In the genomic region with DNA sequence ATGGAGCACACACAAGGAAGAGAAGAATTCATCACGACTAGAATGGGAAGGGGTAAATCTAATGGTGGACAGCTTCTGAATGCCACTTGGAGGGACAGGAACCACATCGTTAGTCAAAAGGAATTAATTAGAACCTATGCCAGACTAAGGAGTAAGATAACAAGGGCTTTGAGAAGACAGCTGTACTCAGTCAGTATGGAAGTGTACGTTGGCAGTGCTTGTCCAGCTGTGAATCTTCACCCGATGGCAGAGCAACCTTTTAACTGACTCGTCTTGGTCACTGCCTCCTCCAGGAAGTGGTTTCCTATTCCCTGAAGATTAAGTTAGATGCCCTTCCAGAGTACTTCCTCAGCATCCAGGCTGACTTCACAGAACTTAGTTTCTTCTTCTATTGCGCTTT, we compare ENCODE assay signal across 17 mouse cellular contexts.
"Had no signal": no experiment of that assay in that cellular context is flagged by ENCODE, and none has a peak within 500 bp of the region (broad histone marks: within the 10 kb centered on the region; RNA-seq: fewer than 3 reads in every experiment).

No protein-coding gene starts in this region.

- DNase-seq: lung, adult 18-20 months; lung, embryonic 14.5 days; lung, postnatal 10 days; lung, postnatal 4 days; retina, postnatal 1 day; right cerebral cortex, postnatal 25 days; right cerebral cortex, postnatal 4 days; spleen, adult 18-20 months; thymus, adult 18-20 months; thymus, postnatal 14 days; thymus, postnatal 36 days had no signal

- H3K4me3 ChIP-seq: midbrain, embryonic 10.5 days; midbrain, embryonic 13.5 days; myocyte; neural tube, embryonic 13.5 days; neural tube, embryonic 15.5 days had no signal

- H3K9ac ChIP-seq: lung, embryonic 14.5 days; midbrain, embryonic 13.5 days; neural tube, embryonic 13.5 days; neural tube, embryonic 15.5 days had no signal

- H3K36me3 ChIP-seq: midbrain, embryonic 10.5 days; midbrain, embryonic 13.5 days; neural tube, embryonic 13.5 days; neural tube, embryonic 15.5 days had no signal

- H3K27ac ChIP-seq: midbrain, embryonic 10.5 days; midbrain, embryonic 13.5 days; neural tube, embryonic 13.5 days; neural tube, embryonic 15.5 days had no signal

- H3K27me3 ChIP-seq: midbrain, embryonic 13.5 days; neural tube, embryonic 13.5 days; neural tube, embryonic 15.5 days had no signal

- H3K9me3 ChIP-seq: midbrain, embryonic 10.5 days; midbrain, embryonic 13.5 days; neural tube, embryonic 13.5 days; neural tube, embryonic 15.5 days had no signal

- ATAC-seq: midbrain, embryonic 13.5 days; midbrain, embryonic 16.5 days had no signal

- H3K4me2 ChIP-seq: lung, embryonic 14.5 days; midbrain, embryonic 13.5 days; neural tube, embryonic 13.5 days; neural tube, embryonic 15.5 days had no signal
